Mouse (Mus musculus): ENCODE results near the gene Rpl9. TPM values are rescaled to one million over a fixed set of nuclear protein-coding genes. Genes with fewer than 3 reads are reported as not detected.

The Rpl9 gene
- total RNA-seq, 4 experiments from 2014 or later = 777 to 853 (median 798) TPM

GRCm38 (mm10) chr5:65374746-65375145 lies 16.5 kb downstream of the Rpl9 start:
- DNase-seq (ENCODE audit: low spot score in 2 of 2) = no peak

DNA sequence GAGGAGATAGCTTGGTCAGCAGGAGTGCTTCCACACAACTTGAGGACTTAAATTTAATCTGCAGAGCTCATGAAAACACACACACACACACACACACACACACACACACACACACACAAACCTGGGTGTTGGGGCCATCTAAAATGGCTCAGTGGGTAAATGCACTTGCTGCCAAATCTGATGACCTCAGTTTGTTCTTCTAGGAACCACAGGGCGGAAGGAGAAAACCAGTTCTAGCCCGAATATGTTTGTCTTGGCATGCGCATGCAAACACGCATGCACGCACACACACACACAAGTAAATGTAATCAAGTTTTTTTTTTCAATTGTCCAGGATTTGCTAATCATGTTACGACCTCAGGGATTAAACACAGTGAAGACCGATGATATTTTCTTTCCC lies 19.7 kb downstream of the Rpl9 start:
- DNase-seq (ENCODE audit: low spot score in 2 of 2) = no peak

GRCm38 (mm10) chr5:65367837-65368236 lies 23.4 kb downstream of the Rpl9 start:
- DNase-seq (ENCODE audit: low spot score in 2 of 2) = no peak

GRCm38 (mm10) chr5:65357771-65358170 lies 33.5 kb downstream of the Rpl9 start:
- DNase-seq (ENCODE audit: low spot score in 2 of 2) = no peak

DNA sequence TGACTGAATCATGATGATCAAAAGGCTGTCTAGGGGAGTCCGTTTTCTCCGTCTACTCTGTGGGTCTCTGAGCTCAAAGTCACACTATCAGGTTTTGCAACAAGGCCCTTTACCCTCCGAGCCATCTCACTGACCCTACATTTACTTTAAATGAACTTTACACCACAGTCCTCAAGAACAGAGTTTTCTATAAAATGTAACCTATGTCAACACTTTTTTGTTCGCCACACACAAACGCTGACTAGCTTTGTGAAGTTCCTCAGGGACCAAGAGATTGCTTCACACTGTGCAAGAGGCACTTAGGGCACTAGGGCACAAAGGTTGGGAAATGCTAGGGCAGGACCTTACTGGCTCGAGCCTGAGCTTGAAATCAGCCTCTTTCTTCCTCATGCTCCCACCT lies 34.4 kb downstream of the Rpl9 start:
- no peak for DNase-seq (ENCODE audit: low spot score in 2 of 2)

DNA sequence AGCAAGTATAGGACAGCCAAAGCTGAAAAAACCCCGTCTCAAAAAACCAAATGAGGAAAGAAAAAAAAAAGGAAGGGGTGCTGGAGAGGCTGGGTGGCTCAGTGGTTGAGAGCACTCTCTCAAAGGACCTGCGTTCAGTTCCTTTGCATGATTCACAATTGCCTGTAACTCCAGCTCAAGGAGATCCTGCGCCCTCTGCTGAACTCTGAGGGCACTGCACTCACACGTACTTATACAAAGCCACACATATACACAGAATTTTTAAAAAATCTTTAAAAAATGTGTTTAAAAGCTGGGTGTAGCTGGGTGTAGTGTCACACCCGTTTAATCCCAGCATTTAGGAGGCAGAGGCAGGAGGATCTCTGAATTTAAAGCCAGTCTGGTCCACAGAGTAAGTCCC lies 36.3 kb downstream of the Rpl9 start:
- DNase-seq (ENCODE audit: low spot score in 2 of 2) = no peak

DNA sequence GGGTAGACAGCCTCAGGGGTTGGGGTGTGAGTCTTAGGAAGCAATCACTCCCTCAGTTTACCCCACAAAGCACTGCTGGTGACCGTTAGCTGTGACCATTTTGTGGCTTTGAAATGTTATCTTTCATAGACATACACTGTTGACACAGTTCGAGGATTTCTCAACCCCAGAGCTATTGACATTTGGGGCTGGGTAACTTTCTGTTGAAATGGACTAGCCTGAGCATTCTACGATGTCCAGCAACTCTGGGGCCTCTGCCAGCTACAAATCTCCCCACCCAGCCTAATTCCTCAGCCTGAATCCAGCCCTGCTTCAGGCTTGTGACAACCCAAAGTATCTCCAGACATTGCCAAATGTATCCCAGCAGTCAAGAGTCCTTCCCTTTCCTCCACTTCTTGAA lies 37.1 kb downstream of the Rpl9 start:
- DNase-seq (ENCODE audit: low spot score in 2 of 2) = no peak

- DNase-seq (ENCODE audit: low spot score in 2 of 2) = no peak
These were observed 40.7 kb downstream of the Rpl9 start for GRCm38 (mm10) chr5:65350508-65350907.

DNA sequence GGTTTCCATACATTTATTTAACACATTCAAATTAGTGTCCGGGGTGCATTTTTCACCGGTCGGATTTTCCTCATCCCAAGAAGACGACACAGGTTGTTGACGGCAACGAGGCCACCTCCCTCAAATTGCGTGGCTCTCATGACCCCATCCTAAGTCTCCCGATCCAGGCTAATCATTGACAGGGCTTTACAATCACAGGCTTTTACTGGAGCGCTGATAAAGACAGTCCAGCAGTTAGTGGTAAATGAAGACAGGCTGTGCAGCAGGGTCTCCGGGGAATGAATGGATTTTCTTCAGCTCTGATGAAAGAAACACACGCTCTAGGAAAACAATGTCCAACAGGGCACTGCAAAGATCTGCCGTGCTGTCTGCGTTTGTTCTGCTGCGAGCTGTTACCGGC lies 43.1 kb downstream of the Rpl9 start, which contains the start of gene Klb:
Gene Klb (plus strand): TSS at position 147 of the 400 bp plus-strand sequence.
- no peak for DNase-seq (ENCODE audit: low spot score in 2 of 2)

- DNase-seq (ENCODE audit: low spot score in 2 of 2) = no peak
These were observed 51.1 kb downstream of the Rpl9 start for GRCm38 (mm10) chr5:65340167-65340566.

DNA sequence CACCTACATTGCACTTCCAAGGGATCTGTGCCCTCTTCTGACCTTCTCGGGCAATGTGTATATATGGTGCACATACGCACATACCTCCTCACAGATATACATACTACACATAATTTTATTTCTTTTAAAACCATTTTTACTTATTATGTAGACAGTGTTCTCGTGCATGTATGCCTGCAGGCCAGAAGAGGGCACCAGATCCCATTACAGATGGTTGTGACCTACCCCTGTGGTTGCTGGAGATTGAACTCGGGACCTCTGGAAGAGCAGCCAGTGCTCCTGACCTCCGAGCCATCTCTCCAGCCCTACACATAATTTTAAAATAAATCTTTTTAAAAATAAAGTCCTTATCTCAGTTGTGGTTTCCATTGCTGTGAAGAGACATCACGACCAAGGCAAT lies 52.9 kb downstream of the Rpl9 start:
- DNase-seq (ENCODE audit: low spot score in 2 of 2) = no peak

Other genes with a start within 250 kb of the Rpl9 start
- gene Wdr19, start 191.7 kb downstream of the Rpl9 start, total RNA-seq (2022) = 10 to 100 TPM; 20.5 to 23.6 (median 22.8) TPM
- gene Rfc1, start 55.8 kb downstream of the Rpl9 start, total RNA-seq (2022) = 10 to 100 TPM; 28.0 to 34.6 (median 33.8) TPM
- 1 to 10 TPM in 1 of 4 experiments, under 1 TPM in 3; 0.26 to 1.1 (median 0.59) TPM for gene Klb, start 43.1 kb downstream of the Rpl9 start, total RNA-seq (2022)
- gene Lias, start 53 bp upstream of the Rpl9 start, total RNA-seq (2022) = 10 to 100 TPM; 38.0 to 42.8 (median 38.5) TPM
- 10 to 100 TPM; 30.2 to 34.2 (median 31.3) TPM for gene Ugdh, start 44.5 kb upstream of the Rpl9 start, total RNA-seq (2022)
- 1 to 10 TPM in 1 of 4 experiments, not detected in 3; 4.7 TPM for gene Gm43552, start 101.4 kb upstream of the Rpl9 start, total RNA-seq (2022)
- gene Smim14, start 145.7 kb upstream of the Rpl9 start, total RNA-seq (2022) = 100 to 1,000 TPM; 149 to 180 (median 174) TPM
- gene Ube2k, start 145.8 kb upstream of the Rpl9 start, total RNA-seq (2022) = 100 to 1,000 TPM; 105 to 127 (median 115) TPM

Data from left cerebral cortex, adult 8-10 months (tissue).